Mouse (Mus musculus) midbrain, embryonic 14.5 days (tissue): ENCODE data around the gene Siglece. TPM values are rescaled to one million over a fixed set of nuclear protein-coding genes. Genes with fewer than 3 reads are reported as not detected.
"Not testable (repeated sequence)": the region's sequence is repeated elsewhere in the genome, so short reads cannot be mapped to it uniquely, and the experiment has no call there.

Experiments
- ATAC-seq: fragments of 200-750 bp; cut with Nextera tagmentation; 2 replicates; pipeline ENCODE4 v1.8.0; 2017; ENCODE audit warnings: moderate number of reproducible peaks, moderate library complexity; ENCODE audit not compliant: low FRiP score, low TSS enrichment
- DNase-seq: peaks from one replicate; pipeline ENCODE4 v3.0.0-alpha.2; 2015
- H3K27ac ChIP-seq: fragments of 300-500 bp; sonication (generic); replicated peaks from 2 replicates; pipeline ENCODE4 v1.5.1; 2014; ENCODE audit warnings: mild to moderate bottlenecking, low read depth, low read length, moderate library complexity
- H3K27me3 ChIP-seq: fragments of 300-500 bp; sonication (generic); 2 replicates; pipeline ENCODE4 v1.6.1; 2014; ENCODE audit warnings: low read length, control low read depth, mixed read lengths; ENCODE audit not compliant: control insufficient read depth, insufficient read depth
- H3K36me3 ChIP-seq: fragments of 300-500 bp; sonication (generic); 2 replicates; pipeline ENCODE4 v1.6.1; 2014; ENCODE audit warnings: low read length, control low read depth; ENCODE audit not compliant: control insufficient read depth, insufficient read depth
- H3K4me1 ChIP-seq: fragments of 300-500 bp; sonication (generic); 2 replicates; pipeline ENCODE4 v1.6.1; 2014; ENCODE audit warnings: mild to moderate bottlenecking, antibody characterized with exemption, low read length, control low read depth; ENCODE audit not compliant: control insufficient read depth, insufficient read depth
- H3K4me2 ChIP-seq: fragments of 300-500 bp; sonication (generic); 2 replicates; pipeline ENCODE4 v1.6.1; 2014; ENCODE audit warnings: mild to moderate bottlenecking, low read length, moderate library complexity
- H3K4me3 ChIP-seq: fragments of 300-500 bp; sonication (generic); replicated peaks from 2 replicates; pipeline ENCODE4 v1.5.1; 2014; ENCODE audit warnings: low read depth, low read length
- H3K9ac ChIP-seq: fragments of 300-500 bp; sonication (generic); replicated peaks from 2 replicates; pipeline ENCODE4 v1.6.1; 2014; ENCODE audit warnings: mild to moderate bottlenecking, low read length, moderate library complexity
- H3K9me3 ChIP-seq: fragments of 300-500 bp; sonication (generic); 2 replicates; pipeline ENCODE4 v1.6.1; 2016; ENCODE audit warnings: low read length, control low read depth, mixed read lengths; ENCODE audit not compliant: control insufficient read depth
- WGBS: fragments of 180-500 bp; shearing (Covaris S2); extraction: QIAGEN DNeasy Blood & Tissue Kit; methylation state at CpG from one replicate; pipeline ENCODE4 v1.1.7; 2014; 5-methylcytosine and 5-hydroxymethylcytosine counted together
- polyA plus RNA-seq: library from polyadenylated mRNA; unstranded; fragments of >200 nt; fragmentation: Nextera tagmentation; extraction: Ambion mirVana; gene quantifications from 2 replicates; pipeline ENCODE4 v1.2.1, GENCODE M21; 2014

Siglece gene
- polyA plus RNA-seq, 1 experiment from 2014 or later, result 0.21 TPM

DNA sequence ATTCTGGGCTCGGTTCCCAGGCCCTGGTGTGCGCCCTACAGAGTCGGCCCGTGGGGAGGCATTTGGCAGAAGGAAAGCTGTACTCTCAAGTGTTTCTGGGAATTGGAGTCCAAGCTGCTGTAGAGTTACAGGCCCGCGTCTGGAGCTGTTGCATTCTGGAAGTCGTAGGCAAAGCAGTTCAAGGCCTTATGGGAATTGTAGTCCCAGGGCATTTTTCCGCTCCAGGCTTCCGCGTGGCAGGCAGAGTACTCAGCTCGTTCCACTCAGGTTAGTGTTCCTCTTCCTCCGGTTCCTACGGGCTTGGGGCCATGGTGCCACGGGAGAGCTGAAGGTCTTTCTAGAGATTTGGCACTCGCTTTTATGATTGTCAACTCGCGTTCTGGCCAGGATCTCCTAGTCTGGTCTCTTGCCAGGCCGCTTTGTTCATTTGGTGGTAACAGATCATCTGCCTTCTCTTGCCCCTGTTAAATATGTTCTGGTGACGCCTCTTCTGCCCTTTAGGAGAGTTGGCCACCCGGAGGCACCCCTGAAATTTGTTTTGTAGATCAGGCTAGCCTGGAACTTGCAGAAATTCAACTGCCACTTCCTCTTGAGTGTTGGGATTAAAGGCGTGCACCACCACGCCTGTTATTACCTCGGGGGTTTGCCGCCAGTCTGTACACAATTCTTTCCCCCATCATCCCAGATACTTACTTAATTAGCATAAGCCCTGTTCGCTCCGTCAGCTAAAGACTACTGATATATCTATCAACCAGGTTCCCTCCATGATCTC is 12.0 kb upstream of the Siglece start, which contains the start of gene Ctu1:
TSS of gene Ctu1 (plus strand) at position 208 of the 772 bp plus-strand sequence.
- H3K4me2 ChIP-seq, result peak within 1 kb of the TSS; percentile 87
- ATAC-seq, result peak; percentile 90
- peak within 1 kb of the TSS; percentile 17; the same call in 1 of the 2 replicates for H3K27ac ChIP-seq

DNA sequence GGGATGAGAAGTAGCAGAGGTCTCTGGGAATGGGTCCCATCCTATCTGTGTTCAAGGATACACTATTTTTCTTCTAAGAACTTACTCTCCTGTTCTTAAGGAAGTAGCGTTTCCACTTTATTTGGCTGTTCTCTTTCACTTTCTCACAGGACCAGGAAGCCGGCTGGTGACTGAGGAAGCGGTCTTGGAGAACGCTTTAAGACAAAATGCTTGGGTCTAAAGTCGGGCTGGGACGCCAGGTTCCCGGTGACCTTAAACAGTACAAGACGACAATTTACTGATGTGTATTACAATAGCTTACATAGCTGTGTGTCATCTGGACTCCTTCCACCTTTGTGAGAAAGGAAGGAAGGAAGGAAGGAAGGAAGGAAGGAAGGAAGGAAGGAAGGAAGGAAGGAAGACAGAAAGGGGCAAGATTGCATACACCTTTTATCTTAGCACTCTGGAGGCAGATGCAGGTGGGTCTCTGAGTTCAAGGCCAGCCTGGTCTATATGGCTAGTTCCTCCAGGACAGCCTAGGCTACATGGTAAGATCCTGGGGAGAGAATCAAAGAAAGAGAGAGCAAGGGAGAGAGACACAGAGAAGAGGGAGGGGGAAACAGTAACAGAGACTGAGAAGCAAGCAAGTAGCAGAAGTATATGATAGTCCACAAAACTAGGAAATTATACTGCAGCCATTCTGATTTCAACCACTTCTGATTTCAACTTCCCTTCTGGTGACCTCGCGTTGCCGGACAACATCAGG is 11.3 kb upstream of the Siglece start:
- no peak overlapping the region for H3K27ac ChIP-seq
- H3K4me3 ChIP-seq, result peak overlapping the region; percentile 59
- DNase-seq, result no peak
- peak overlapping the region; percentile 66; the same call in 1 of the 2 replicates for H3K9ac ChIP-seq
- H3K4me2 ChIP-seq, result peak overlapping the region; percentile 87
- H3K27me3 ChIP-seq, result no peaks in the 10 kb centered on the region
- WGBS, result 68% methylated on average over 11 of the region's 11 CpGs
- H3K4me1 ChIP-seq, result peaks cover 8% of the 10 kb centered on the region
- no peaks in the 10 kb centered on the region for H3K9me3 ChIP-seq
- peaks cover 17% of the 10 kb centered on the region for H3K36me3 ChIP-seq
- ATAC-seq, result peak; percentile 21; the same call in 1 of the 2 replicates

More for the DNA sequence above, 12.0 kb upstream of the Siglece start, which contains the start of gene Ctu1:
- peak within 1 kb of the TSS; percentile 59 for H3K4me3 ChIP-seq
- WGBS, result under 1% methylated on average over 26 of the region's 26 CpGs
- H3K9ac ChIP-seq, result peak within 1 kb of the TSS; percentile 66
- H3K36me3 ChIP-seq, result peaks cover 24% of the 10 kb centered on the region
- H3K27me3 ChIP-seq, result no peaks in the 10 kb centered on the region
- peaks cover 8% of the 10 kb centered on the region for H3K4me1 ChIP-seq
- no peaks in the 10 kb centered on the region for H3K9me3 ChIP-seq
- peak; percentile 96 for DNase-seq

GRCm38 (mm10) chr7:43668582-43668981 is 8.6 kb upstream of the Siglece start:
- DNase-seq (peak; percentile 13), ATAC-seq (no peak)
- Histone ChIP-seq H3K27me3 (no peaks in the 10 kb centered on the region), H3K4me2 (no peak overlapping the region), H3K27ac (no peak overlapping the region), H3K36me3 (no peaks in the 10 kb centered on the region), H3K4me1 (peaks cover 8% of the 10 kb centered on the region), H3K4me3 (no peak overlapping the region), H3K9ac (no peak overlapping the region), H3K9me3 (no peaks in the 10 kb centered on the region)
- WGBS, result 20% methylated on average over 3 of the region's 3 CpGs

- not testable (repeated sequence) for H3K4me2 ChIP-seq, H3K9me3 ChIP-seq, H3K4me1 ChIP-seq, H3K9ac ChIP-seq, H3K27ac ChIP-seq, ATAC-seq, DNase-seq, H3K27me3 ChIP-seq, H3K36me3 ChIP-seq, H3K4me3 ChIP-seq
- WGBS, result 92% methylated on average over 4 of the region's 4 CpGs
These were observed 7.3 kb upstream of the Siglece start for GRCm38 (mm10) chr7:43667221-43667620.

GRCm38 (mm10) chr7:43662804-43663203 is 2.8 kb upstream of the Siglece start:
- Histone ChIP-seq H3K9ac (no peak overlapping the region), H3K4me1 (no peaks in the 10 kb centered on the region), H3K4me2 (no peak overlapping the region), H3K4me3 (no peak overlapping the region), H3K27me3 (no peaks in the 10 kb centered on the region), H3K27ac (no peak overlapping the region), H3K9me3 (no peaks in the 10 kb centered on the region), H3K36me3 (no peaks in the 10 kb centered on the region)
- ATAC-seq, result no peak
- 93% methylated on average over 1 of the region's 1 CpGs for WGBS
- DNase-seq, result no peak

- no peaks in the 10 kb centered on the region for H3K9me3 ChIP-seq
- no peak overlapping the region for H3K4me2 ChIP-seq
- H3K9ac ChIP-seq, result no peak overlapping the region
- no peak for DNase-seq
- no peak for ATAC-seq
- H3K4me3 ChIP-seq, result no peak overlapping the region
- no peaks in the 10 kb centered on the region for H3K36me3 ChIP-seq
- no peaks in the 10 kb centered on the region for H3K27me3 ChIP-seq
- H3K27ac ChIP-seq, result no peak overlapping the region
- WGBS, result 76% methylated on average over 6 of the region's 6 CpGs
- no peaks in the 10 kb centered on the region for H3K4me1 ChIP-seq
These were observed 3.7 kb downstream of the Siglece start for GRCm38 (mm10) chr7:43656232-43656631.

- WGBS, result 83% methylated on average over 3 of the region's 3 CpGs
- H3K4me2 ChIP-seq, result no peak overlapping the region
- DNase-seq (no peak), ATAC-seq (no peak)
- H3K36me3 ChIP-seq, result no peaks in the 10 kb centered on the region
- no peaks in the 10 kb centered on the region for H3K9me3 ChIP-seq
- no peaks in the 10 kb centered on the region for H3K4me1 ChIP-seq
- H3K27ac ChIP-seq, result no peak overlapping the region
- no peak overlapping the region for H3K9ac ChIP-seq
- H3K27me3 ChIP-seq, result no peaks in the 10 kb centered on the region
- H3K4me3 ChIP-seq, result no peak overlapping the region
These were observed 5.4 kb downstream of the Siglece start for GRCm38 (mm10) chr7:43654519-43654918.

- no peak overlapping the region for H3K27ac ChIP-seq
- H3K36me3 ChIP-seq, result no peaks in the 10 kb centered on the region
- no peak overlapping the region for H3K4me3 ChIP-seq
- no peaks in the 10 kb centered on the region for H3K27me3 ChIP-seq
- no peak overlapping the region for H3K9ac ChIP-seq
- 91% methylated on average over 6 of the region's 6 CpGs for WGBS
- no peak for DNase-seq
- no peak for ATAC-seq
- no peak overlapping the region for H3K4me2 ChIP-seq
- no peaks in the 10 kb centered on the region for H3K4me1 ChIP-seq
- no peaks in the 10 kb centered on the region for H3K9me3 ChIP-seq
These were observed 7.3 kb downstream of the Siglece start for GRCm38 (mm10) chr7:43652683-43653082.
